Mouse (Mus musculus): Measurements from ENCODE around the gene I830077J02Rik.

The I830077J02Rik gene

GRCm38 (mm10) chr3:105893941-105894391, 38.5 kb downstream of the I830077J02Rik start:
- peak; percentile 53 for DNase-seq (ENCODE audit: inconsistent ontology term)

GRCm38 (mm10) chr3:105892572-105893495, 39.6 kb downstream of the I830077J02Rik start:
- no peak for DNase-seq (ENCODE audit: inconsistent ontology term)

GRCm38 (mm10) chr3:105891760-105892571, 40.5 kb downstream of the I830077J02Rik start:
- DNase-seq (ENCODE audit: inconsistent ontology term): no peak

GRCm38 (mm10) chr3:105891141-105891540, 41.3 kb downstream of the I830077J02Rik start:
- DNase-seq (ENCODE audit: inconsistent ontology term): no peak

- no peak for DNase-seq (ENCODE audit: inconsistent ontology term)
Measured at GRCm38 (mm10) chr3:105890220-105890619, 42.2 kb downstream of the I830077J02Rik start.

DNA sequence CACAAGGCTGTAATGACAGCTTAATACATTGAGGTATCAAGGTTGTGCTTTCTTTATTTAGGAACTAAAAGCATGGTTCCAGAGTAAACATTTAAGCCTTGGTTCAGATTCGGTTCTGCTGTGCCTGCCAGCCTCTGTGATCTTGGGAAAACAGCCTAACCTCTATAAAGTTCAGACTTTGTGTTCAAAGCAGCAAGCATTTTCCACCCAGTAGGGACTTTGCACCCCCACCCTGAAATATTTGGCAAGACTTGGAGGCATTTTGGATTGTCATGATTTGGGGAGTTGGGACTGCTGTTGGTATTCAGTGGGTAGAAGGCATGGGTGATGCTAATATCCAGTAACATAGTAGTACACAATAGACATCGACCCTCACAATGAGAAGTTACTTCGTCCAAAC, 43.5 kb downstream of the I830077J02Rik start:
- DNase-seq (ENCODE audit: inconsistent ontology term): no peak

- no peak for DNase-seq (ENCODE audit: inconsistent ontology term)
Measured at GRCm38 (mm10) chr3:105883111-105883510, 49.4 kb downstream of the I830077J02Rik start.

- DNase-seq (ENCODE audit: inconsistent ontology term): no peak
Measured at GRCm38 (mm10) chr3:105882105-105882504, 50.4 kb downstream of the I830077J02Rik start.

- no peak for DNase-seq (ENCODE audit: inconsistent ontology term)
Measured at GRCm38 (mm10) chr3:105880419-105880818, 52.0 kb downstream of the I830077J02Rik start.

DNA sequence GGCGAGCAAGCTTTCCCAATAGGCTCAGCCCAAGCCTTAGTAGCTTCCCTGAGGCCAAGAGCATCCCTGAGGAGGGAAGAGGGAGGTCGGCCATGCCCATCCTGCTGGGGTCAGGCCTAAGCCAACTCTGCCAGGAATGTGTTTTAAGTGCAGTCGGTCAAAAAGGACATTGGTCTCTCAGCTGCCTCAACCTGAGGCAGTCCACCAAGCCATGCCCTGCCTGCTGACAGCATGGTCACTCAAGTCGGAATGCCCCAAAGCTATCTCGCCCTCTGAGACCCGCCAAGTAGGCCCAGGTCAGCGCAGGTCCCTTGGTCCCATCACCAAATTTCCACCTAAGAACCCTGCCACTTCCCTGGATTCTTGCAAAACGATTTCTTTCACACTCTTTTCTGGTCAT, 53.7 kb downstream of the I830077J02Rik start:
- no peak for DNase-seq (ENCODE audit: inconsistent ontology term)

GRCm38 (mm10) chr3:105877919-105878318, 54.5 kb downstream of the I830077J02Rik start:
- no peak for DNase-seq (ENCODE audit: inconsistent ontology term)

GRCm38 (mm10) chr3:105877252-105877803, 55.1 kb downstream of the I830077J02Rik start:
- DNase-seq (ENCODE audit: inconsistent ontology term): no peak

- DNase-seq (ENCODE audit: inconsistent ontology term): no peak
Measured at GRCm38 (mm10) chr3:105876022-105876421, 56.4 kb downstream of the I830077J02Rik start.
